Mouse (Mus musculus): ENCODE results near the gene Gm42906. TPM values are rescaled to one million over a fixed set of nuclear protein-coding genes. Genes with fewer than 3 reads are reported as not detected.
A peak's percentile ranks its signal among the peaks of the same experiment; 100 is the strongest.

The Gm42906 gene
- total RNA-seq, 1 experiment from 2014 or later = 1.9 TPM

DNA sequence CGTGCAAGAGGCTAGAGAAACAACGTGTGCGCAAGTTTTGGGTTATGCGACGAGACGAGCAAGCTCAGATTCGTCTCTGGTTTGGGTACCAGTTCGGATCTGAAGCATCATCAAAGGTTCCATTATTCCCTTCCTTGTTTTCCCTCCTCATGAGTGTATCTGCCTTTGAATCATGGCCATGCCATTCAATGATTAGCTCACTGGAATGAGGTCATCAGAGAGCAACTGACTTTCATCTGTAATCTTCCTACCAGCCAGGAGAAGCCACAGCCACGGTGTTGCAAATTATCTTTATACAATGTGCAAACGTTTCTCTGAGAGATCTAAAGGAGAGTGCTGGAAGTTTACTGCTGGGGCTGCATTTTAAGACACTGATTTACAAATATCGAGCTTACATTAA is 240.6 kb downstream of the Gm42906 start:
- DNase-seq = no peak

DNA sequence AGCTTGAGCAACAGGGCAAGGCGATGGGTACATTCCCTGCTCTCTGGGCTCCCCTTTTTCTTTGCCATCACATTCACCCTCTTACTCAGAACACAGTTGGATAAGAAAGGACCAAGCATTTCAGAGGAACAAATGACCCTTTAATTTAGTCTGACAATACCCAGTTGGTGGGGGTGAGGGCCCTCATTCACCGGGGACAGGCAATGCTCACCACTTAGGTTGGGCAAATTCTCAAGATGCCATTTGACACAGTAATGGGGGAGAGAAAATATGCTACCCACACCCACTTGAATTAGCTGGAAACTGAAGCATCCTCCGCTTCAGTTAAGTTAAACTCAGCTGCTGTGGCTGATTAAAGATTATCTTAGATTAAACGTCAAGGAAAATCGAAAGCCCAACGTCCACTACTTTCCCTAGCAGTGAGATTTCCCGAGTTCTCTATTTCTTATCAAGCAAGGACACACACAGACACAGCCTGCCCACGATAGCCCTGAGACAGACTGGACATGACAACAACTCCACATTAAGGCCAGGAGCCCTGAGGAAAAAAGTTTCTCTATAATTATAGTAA is 242.6 kb downstream of the Gm42906 start:
- no peak for DNase-seq

DNA sequence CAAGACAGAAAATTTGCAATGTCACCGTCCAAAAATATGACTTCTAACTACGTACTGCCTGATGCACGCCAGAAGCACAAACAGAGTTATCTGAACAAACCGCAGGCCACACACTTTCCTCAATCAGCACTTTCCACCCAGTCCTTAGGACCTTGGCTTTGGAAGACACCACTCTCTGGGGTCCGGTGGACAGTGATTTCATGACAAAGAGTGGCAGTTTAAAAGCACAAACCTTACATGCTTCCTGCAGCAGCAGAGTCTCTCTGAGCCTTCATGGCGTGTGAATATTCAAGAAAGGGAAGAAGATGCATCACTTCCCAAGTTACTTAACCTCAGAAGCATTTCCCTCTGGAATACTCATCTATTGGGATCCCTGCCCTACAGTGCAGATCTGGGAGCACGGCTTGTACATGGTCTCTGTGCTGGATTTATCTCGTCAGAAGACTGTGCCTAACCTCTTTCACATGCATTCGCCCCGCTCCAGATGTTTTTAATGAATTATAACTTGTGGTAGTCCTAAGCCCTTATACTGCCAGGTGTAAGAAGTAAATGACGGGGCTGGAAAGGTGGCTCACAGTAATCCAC is 244.2 kb downstream of the Gm42906 start:
- DNase-seq = no peak

DNA sequence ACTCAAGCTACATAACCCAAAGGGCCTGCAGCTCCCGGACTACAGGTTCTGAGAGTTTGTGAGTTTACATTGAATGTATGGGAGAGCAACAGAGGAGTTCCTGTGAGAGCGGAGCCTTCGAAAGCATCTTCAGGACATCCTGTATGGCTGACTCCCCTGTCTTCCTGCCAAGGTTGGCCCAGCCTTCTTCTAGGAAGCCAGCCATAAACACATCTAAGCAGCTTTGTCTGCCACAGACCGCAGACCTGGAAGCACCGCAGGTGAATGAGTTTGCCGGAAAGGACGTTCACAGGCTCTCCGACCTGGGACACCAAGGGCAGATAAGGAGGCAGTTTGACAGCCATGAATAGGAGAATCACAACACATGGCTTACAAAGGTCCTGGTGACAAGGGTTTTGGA is 246.7 kb downstream of the Gm42906 start:
- DNase-seq = no peak

DNA sequence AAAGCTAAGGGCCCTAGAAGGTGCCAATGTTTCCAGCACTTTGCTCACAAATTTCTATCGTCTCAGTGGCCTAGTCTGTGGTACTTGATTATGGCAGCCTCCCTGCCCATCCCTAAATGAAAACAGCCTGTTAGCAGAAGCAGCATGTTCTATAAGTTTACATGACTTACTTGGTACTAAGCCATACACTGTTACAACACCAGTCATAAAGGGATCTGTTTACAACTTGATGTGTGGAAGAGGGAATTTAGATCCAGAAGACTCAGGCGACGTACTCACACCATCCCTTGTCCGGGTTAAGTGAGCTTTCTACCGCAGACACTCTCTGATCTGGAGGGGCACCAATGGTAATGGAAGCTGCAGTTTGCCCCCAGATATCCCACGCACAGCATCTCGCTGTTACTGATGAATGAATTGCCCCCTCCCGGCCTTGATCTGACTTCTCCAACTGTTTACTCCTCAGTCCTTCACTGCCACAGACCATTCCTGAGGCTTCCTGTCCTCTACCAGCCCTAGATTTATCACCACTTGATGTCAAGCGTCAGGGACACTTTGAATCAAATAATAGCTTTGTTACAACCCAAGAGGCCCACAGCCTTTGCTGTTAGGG is 247.7 kb downstream of the Gm42906 start:
- no peak for DNase-seq

DNA sequence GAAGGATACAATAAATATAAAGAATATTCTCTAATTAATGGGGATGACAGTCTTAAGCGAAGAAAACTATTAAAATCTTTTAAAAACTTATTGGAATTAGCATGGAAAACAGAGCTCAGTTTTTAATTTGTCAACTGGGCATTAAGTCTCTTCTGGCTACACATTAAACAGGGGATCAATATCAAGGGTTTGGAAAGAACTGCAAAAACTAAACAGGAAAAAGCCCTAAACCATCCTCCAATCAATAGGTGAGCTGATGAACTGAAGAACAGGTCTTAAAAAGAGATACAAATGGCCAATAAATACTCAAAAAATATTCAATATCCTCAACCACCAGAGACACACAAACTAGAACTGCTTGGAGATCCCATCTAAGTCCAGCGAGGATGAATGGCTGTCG is 250.8 kb downstream of the Gm42906 start:
- no peak for DNase-seq

DNA sequence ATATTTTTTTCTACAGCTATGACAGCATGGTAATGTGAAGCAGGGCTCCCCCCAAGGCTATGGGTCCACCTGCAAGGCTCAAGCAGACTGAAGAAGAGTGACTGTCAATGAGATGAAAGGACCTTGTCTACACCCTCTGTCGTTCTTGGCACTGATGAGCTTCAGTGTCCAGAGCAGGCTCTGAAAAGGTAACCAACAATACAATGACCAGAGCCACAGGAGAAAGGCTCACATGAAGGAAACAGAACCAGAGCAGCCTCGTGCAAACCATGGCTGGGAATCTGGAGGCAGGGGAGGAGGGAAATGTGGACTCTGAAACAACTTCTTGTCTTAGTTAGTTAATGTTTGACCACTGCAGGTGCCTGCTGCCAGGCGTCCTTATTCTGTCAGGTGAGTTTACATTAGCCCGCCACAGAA is 252.1 kb downstream of the Gm42906 start:
- no peak for DNase-seq

DNA sequence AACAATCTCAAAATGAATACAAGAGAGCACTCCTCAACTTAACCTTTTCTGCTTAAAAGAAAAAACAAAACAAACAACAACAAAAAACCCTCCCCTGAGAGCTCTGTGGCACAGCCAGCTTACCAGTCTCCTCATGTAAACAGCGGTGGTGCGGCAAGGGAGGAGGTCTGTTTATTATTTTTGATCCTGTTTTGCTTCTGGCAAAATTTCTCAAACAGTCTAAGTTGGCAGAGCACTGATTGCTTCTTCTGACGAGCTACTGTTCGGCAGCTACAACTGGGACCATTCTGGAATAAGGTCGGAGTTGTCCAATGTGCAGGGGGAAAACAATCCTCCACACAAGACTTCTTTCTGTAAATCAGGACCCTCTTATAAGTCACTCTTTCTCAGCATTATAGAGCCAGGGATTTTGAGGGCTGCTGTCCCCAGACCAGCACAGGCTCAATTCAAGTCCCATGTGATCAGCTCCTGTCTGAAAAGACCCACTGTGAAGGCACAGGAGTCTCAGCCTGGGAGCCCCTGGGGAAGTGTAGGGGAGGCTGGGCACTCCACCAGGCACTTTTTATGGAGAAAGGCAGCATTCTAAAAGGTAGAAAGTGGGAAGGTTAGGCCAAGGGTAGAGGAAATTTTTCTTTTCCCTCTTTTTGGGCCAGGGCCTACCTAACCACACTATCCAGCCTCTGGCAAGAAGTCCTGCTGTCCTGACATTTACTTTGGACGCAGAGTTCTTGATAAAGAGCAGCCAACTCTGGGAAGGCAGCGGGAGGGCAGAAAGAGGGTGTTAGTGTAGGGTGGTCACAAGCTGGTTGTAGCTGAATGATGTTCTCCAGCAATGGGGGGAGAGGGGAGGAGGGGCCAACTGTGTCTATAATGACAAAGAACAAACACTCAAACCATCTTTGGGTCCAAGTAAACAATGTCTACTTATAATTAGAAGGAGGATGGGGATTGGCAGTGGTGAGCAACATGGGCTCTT is 253.2 kb downstream of the Gm42906 start:
- no peak for DNase-seq

DNA sequence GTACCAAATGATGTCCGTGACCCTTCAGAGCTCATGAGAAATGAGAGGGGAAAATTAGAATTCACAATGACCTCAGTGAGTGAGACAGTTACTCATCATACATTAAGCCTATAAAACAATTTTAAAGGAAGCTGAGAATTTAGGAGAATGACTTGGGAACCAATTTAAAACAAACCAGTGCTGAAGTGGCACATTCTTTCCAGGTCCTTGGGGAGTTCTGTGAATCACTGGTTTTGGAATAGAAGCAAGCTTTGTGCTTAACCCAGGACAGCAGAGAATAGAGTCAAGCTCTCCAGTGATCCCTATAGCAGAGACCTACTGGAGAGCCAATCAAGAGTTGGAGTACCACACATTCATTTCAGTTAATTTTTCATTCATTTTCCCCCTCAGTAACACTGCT is 254.2 kb downstream of the Gm42906 start:
- no peak for DNase-seq

DNA sequence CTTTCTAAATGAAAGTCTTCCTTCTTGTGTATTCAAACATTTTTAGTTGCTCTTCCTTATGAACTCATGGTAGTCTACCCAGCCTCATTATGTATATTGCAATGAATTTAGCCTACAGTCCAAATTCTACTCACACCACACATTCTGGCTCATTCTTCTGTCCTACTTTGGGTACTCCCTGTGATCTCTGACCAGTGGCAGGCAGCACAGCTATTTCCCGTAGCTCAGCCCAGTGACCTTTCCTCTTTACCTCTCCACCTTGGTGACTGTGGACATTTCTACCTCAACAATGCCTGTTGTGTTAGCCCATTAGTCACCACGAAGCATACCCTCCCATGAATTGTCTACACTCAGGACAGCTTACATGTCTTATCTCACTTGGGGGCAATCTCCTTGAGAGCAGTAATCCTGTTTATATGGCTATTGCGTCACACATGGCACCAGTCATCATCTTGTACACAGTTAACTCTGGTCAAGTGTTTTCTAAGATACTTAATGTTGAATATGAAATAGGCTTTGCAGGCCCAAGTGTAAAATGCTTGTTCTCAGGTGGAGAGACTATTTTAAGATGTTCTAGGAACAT is 257.7 kb downstream of the Gm42906 start:
- DNase-seq = no peak

DNA sequence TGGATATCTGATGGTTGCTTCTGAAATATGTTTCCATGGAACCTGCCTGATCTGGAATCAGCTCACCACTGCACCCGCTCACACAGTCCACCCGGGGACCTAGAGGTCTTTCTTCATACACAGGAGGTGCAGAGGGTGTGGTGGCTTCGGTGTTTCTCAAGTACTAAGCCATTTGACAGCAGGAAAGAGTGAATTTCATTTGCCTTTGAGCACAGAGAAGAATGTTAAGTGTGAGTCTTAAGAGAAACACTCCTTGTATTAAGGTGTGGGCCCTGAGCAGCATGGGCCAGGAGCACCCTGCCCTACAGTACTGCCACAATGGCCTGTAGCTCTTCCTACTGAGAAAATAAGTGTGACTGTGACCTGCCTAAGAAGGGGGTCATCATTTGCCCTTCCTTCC is 259.8 kb downstream of the Gm42906 start:
- DNase-seq = no peak

DNA sequence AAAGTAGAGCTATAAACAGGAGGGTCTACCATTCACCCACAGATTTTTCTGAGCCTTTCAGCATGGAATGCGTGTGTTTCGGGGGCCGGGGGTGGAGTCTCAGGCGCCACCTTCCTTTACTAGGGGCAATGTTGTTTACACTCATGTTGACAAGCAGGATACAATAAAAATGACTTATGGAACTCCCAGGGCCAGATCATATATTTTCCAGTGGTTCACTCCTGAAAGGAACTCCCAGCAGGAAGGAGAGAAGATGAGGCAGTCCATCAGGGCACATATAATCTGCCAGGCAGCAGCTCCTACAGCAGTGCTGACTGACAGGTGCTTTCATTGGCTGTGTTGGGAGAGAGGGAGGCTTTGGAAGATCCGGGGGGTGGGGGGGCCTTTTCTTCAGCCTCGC is 260.3 kb downstream of the Gm42906 start:
- no peak for DNase-seq

DNA sequence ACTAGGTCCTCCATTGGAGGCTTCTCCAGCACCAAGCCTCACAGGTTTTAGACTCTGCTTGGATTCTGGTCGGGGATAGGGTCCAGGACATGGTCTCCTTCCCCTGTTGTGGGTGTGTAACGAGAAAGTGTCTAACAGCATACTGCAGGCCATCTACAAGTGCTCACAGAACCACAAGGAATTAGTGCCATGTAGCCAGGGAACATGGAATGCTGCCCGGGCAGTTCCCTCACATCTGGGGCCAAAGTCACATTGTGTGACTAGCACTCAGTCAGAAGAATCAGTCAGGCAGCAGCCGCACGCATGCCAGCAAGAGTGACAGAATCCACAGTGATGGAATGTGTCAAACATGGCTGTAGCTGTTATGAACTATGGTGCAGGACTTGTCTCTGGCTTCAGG is 261.7 kb downstream of the Gm42906 start:
- peak; percentile 32 for DNase-seq

DNA sequence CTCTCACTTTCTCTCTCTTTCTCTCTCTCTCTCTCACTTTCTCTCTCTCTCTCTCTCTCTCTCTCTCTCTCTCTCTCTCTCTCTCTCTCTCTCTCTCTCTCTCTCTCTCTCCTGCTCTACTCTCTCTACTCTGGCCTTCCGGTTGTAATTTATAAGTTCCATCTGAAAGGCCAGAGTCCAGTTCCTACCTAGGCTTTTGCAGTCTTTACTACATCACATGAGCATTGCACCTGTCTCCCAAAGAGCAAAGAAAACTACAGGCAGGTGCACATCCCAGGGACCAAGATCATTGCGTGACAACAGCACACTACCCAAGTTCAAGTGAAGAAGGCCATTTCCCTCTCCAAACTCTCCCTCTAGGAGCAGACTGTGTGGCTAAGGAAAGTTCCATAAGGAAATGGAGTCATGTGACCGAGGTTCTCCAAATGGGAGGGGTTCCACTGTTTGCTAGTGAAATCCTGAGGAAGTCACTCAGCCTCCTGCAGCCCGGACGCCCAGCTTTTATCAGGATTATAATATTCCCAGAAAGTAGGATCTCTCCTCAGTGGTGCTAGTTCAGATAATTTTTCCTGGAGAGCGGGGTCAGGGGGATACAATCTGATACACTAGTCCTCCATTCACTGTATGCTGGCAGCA is 262.5 kb downstream of the Gm42906 start:
- DNase-seq = no peak

DNA sequence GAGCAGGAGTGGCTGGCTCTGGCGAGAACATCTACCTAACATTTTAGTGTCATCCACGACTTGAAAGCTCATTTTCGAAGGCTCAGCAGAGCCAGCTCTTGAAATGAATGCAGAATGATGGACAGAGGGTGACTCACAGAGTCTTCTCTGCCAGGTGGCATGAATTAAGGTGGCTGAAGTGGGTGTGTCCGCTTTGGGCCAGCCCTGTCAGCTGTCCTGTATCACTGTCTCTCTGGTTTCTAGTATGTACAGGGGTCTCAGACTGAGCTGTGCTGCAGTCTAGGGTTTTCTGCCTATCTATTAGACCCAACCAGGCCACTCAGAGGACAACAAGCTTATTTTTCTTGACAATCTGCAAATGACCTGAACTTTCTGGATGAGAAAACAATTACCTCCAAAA is 263.1 kb downstream of the Gm42906 start:
- no peak for DNase-seq

DNA sequence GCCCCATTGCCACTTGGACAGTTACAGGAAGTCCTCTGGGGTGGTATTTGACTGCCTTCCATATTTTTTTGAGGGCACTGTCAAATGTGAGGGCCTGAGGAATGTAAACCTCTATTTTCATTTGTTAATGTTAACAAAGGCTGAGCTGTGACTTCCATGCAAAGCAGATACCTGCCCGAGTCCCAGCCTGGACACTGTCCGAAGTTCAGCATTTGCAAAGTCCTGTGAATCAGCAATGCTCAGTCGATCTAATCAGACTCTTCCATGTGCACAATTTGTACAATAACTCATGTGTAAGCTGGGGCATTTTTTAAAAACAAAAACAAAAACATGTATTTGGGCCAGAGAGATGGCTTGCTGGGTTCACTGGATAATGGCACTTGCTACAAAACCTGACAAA is 265.3 kb downstream of the Gm42906 start:
- no peak for DNase-seq

DNA sequence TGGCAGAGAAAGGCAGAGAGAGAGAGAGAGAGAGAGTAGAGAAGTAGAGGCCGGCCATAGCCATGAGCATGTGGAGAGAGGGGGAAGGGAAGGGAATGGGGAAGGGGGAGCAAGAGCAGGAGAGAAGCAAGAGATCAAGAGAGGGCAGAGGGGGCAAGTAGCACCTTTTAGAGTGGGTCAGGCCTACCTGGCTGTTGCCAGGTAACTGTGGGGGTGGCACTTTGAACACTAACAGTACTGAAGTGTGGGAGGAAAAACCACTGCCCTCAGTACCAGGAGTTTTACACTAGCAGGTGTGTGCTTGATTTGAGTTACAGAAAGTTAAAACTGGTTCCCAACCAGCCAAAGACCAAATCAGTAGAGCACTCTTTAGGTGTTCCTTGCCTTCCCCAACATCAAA is 272.7 kb downstream of the Gm42906 start:
- no peak for DNase-seq

DNA sequence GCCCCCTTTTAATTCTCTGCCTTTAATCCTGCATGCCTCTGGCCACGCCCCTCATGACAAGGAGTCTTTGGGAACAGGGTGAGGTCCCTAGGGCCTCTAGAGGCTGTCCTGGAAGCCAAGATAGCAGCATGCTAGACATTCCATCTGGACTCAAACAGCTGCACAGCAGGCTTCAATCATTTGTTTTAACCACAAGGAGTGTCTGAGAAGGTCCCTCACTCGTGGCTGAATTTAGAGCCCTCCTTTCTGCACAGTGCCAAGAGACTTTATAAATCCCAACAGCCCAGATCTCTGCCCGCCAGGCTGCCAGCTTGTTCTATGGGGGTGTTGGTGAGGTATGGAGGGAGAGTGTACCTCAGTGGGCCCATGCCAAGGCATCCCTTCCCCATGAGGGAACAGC is 273.2 kb downstream of the Gm42906 start:
- no peak for DNase-seq

DNA sequence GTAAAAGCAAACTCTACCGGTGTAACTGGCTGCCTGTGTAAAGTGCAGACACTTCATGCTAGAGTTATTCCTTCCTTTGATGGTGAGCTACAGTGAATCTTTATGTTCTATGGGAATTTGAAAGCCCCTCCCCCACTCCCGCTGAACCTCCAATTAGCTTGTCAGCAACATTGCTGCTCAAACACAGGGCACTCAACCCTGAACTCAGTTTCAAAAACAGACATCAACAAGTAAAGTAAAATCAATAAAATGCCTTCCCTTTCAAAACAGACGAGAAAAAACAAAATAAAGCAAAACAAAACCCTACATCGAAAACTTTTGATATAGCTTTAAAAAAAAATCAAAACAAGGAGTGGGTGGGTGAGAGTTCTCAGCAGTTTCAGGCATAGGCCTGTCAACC is 273.9 kb downstream of the Gm42906 start:
- no peak for DNase-seq

DNA sequence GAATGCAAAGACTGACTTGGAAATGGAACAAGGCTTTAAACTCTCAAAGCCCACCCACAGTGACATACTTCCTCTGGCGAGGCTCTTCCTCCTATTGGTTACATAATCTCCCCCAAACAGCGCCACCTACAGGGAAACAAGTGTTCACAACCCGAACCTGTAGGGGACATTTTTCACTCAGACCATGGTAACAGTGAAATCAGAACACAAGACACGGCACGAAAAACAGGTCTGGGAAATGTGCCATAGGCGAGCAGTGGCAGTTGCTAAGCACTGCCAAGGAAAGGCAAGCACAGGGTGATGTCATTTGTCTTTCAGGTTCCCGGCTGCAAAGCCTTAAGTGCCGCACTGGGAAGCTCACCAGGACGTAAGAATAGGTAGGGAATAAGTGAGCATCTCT is 276.4 kb downstream of the Gm42906 start:
- DNase-seq = no peak

DNA sequence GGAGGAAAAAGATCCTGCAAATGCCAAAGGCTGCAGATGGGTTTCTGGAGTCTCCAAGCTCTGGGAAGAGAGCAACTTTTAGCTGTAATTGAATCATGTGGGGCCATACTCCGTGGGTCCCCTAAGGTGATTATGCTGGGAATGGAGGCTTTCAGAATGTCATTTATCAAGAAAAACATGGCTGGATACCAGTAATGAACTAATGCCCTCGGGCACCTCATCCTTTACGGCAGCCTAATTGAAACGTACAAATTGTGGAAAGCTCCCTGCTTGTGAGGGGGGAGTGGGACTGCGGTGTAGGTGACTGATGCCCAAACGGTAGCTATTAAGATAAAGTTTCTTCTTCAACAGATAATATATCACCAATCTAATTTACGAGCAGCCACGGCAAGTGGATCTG is 278.5 kb downstream of the Gm42906 start:
- no peak for DNase-seq

DNA sequence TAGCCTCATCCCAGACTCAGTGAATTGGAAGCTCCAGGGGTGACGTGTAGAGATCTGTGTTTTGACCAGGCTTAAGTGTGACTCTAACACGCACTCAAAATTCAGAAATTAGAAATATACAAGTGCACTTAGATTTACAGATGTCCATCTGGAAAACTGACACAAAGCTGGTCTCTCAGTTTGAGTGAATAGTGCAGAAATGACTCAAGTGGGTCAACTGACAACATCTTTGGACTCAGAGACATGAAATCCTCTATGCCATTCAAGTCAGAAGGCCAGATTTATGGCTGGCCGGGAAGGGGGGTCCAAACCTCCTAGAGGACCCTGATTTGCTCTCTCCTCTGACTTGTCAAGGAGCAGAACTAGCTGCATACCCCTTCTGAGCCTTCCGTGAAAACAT is 279.9 kb downstream of the Gm42906 start:
- no peak for DNase-seq
